Mouse (Mus musculus): ENCODE data around the gene Pak1. TPM values are rescaled to one million over a fixed set of nuclear protein-coding genes. Genes with fewer than 3 reads are reported as not detected.

Gene Pak1
- polyA plus RNA-seq, 1 experiment from 2014 or later, result 8.1 TPM

GRCm38 (mm10) chr7:97765963-97766347, 22.4 kb upstream of the Pak1 start:
- no peak for ATAC-seq
- H3K4me1 ChIP-seq (ENCODE audit: insufficient read depth), result no peaks in the 10 kb centered on the region
- WGBS (ENCODE audit: insufficient replicate concordance), result 74% methylated on average over 5 of the region's 5 CpGs
- no peak overlapping the region for H3K9ac ChIP-seq (replicated peaks)
- H3K27ac ChIP-seq (ENCODE audit: low read depth), result no peak overlapping the region
- TF ChIP-seq CTCF (IDR thresholded peaks at IDR 0.05; ENCODE audit: low read depth), result no peak
- TF ChIP-seq EP300 (IDR thresholded peaks at IDR 0.05; ENCODE audit: low read depth), result no peak
- H3K9me3 ChIP-seq (ENCODE audit: low read length), result no peaks in the 10 kb centered on the region
- DNase-seq, result no peak
- H3K4me2 ChIP-seq (ENCODE audit: low read depth, low read length), result no peak overlapping the region
- H3K4me3 ChIP-seq (ENCODE audit: low read depth, low read length), result no peak overlapping the region
- H3K27me3 ChIP-seq (ENCODE audit: insufficient read depth, low read length), result no peaks in the 10 kb centered on the region
- no peaks in the 10 kb centered on the region for H3K36me3 ChIP-seq (replicated peaks; ENCODE audit: insufficient read depth, low read length)

DNA sequence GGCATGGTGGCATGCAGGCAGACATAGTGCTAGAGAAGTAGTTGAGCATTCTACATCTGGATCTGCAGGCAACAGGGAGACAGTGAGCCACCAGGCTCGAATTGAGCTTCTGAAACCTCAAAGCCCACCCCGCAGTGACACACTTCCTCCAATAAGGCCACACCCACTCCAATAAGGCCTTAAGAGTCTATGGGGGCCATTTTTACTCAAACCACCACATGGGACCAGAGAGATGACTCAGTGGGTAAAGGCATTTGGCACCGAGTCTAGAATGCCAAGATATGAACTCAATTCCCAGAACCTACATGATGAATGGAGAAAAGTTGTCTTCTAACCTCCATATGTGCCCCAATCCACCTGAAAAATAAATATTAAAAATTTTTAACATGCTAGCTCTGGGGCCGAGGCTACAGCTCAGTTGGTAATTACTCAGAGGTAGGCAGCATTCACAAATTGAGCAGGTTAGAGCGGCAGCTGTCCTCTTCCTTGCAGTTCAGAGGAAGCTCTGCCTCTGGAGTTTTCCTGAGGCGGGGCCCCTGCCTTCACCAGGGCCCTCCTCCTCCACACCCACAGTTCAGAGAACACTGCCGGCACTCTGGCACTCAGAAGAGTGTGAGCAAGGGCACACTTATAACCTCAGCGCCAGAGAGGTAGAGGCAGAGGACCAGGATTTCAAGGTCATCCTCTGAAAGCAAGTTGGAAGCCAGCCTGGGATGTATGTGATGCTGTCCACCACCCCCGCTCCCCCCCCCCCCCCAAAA, 21.8 kb upstream of the Pak1 start:
- ATAC-seq (no peak), DNase-seq (no peak)
- Histone ChIP-seq H3K27ac (ENCODE audit: low read depth) (no peak overlapping the region), H3K27me3 (ENCODE audit: insufficient read depth, low read length) (no peaks in the 10 kb centered on the region), H3K4me1 (ENCODE audit: insufficient read depth) (no peaks in the 10 kb centered on the region), H3K9ac (replicated peaks) (no peak overlapping the region), H3K36me3 (replicated peaks; ENCODE audit: insufficient read depth, low read length) (no peaks in the 10 kb centered on the region), H3K9me3 (ENCODE audit: low read length) (no peaks in the 10 kb centered on the region), H3K4me2 (ENCODE audit: low read depth, low read length) (no peak overlapping the region), H3K4me3 (ENCODE audit: low read depth, low read length) (no peak overlapping the region)
- WGBS (ENCODE audit: insufficient replicate concordance), result 51% methylated on average over 9 of the region's 9 CpGs
- TF ChIP-seq EP300 (IDR thresholded peaks at IDR 0.05; ENCODE audit: low read depth), result no peak

DNA sequence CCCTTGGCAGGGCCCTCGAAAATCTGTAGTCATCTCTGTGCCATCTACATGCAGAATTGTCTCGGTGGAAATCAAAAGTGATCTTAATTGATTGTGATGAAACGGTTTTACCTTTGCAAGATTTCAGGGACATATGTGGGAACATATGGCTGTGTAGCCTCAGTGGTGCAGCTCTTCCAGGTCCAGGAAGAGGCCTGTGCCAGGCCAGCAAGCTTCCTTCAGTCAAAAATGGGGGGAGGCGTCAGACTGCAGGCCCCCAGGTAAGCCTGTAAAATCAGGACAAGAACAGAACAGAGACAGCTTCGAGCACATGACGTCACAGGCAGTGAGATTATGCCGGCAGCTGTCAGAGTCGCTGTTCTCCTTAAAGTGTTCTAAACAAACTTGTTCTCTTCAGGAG, 20.5 kb upstream of the Pak1 start:
- H3K27me3 ChIP-seq (ENCODE audit: insufficient read depth, low read length), result no peaks in the 10 kb centered on the region
- 73% methylated on average over 8 of the region's 8 CpGs for WGBS (ENCODE audit: insufficient replicate concordance)
- no peak overlapping the region for H3K27ac ChIP-seq (ENCODE audit: low read depth)
- TF ChIP-seq EP300 (IDR thresholded peaks at IDR 0.05; ENCODE audit: low read depth) (no peak), CTCF (IDR thresholded peaks at IDR 0.05; ENCODE audit: low read depth) (no peak)
- H3K4me3 ChIP-seq (ENCODE audit: low read depth, low read length), result no peak overlapping the region
- no peak for ATAC-seq
- H3K9me3 ChIP-seq (ENCODE audit: low read length), result no peaks in the 10 kb centered on the region
- no peak overlapping the region for H3K9ac ChIP-seq (replicated peaks)
- no peaks in the 10 kb centered on the region for H3K4me1 ChIP-seq (ENCODE audit: insufficient read depth)
- DNase-seq, result no peak
- H3K36me3 ChIP-seq (replicated peaks; ENCODE audit: insufficient read depth, low read length), result no peaks in the 10 kb centered on the region
- H3K4me2 ChIP-seq (ENCODE audit: low read depth, low read length), result no peak overlapping the region

- H3K4me3 ChIP-seq (ENCODE audit: low read depth, low read length), result no peak overlapping the region
- H3K27me3 ChIP-seq (ENCODE audit: insufficient read depth, low read length), result no peaks in the 10 kb centered on the region
- H3K9me3 ChIP-seq (ENCODE audit: low read length), result no peaks in the 10 kb centered on the region
- H3K4me1 ChIP-seq (ENCODE audit: insufficient read depth), result no peaks in the 10 kb centered on the region
- no peak overlapping the region for H3K4me2 ChIP-seq (ENCODE audit: low read depth, low read length)
- ATAC-seq (no peak), DNase-seq (no peak)
- TF ChIP-seq CTCF (IDR thresholded peaks at IDR 0.05; ENCODE audit: low read depth) (no peak), EP300 (IDR thresholded peaks at IDR 0.05; ENCODE audit: low read depth) (no peak)
- no peak overlapping the region for H3K27ac ChIP-seq (ENCODE audit: low read depth)
- no peak overlapping the region for H3K9ac ChIP-seq (replicated peaks)
- WGBS (ENCODE audit: insufficient replicate concordance), result 52% methylated on average over 4 of the region's 4 CpGs
- no peaks in the 10 kb centered on the region for H3K36me3 ChIP-seq (replicated peaks; ENCODE audit: insufficient read depth, low read length)
Measured at GRCm38 (mm10) chr7:97769020-97769419, 19.3 kb upstream of the Pak1 start.

DNA sequence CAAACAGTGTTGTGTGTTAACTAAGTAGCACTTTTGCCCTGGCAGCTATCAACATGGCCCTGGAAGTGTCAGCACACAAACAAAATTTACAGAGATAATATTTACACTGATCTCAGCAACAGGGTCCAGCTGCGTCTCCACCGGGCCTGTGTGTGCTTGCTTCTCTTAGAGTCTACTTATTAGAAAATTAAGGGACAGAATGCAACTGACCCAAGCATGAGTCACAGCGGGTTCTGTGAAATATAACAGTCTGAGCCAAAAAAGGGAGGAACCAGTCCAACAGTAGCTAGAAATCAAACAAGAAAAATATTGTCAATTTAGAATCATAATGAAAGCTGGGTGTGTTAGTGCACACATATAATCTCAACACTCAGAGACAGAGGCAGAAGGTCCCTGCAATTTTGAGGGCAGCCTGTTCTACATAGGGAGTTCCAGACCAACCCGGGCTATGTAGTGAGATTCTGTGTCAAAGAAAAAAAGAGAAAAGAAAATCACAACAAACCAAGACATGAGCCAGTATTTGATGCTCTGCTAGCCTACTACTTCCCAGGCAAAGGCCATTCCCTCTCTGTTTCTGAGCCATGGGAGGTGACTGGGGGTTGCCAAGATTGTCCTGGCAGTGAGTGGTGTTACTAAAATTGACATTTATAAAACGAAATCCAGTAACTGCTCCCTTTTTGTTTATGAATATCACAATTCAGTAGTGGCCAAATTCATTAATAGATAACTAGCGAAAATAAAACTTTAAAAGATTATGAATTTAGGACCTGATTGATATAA, 17.3 kb upstream of the Pak1 start:
- TF ChIP-seq CTCF (IDR thresholded peaks at IDR 0.05; ENCODE audit: low read depth) (no peak), EP300 (IDR thresholded peaks at IDR 0.05; ENCODE audit: low read depth) (no peak)

GRCm38 (mm10) chr7:97775380-97775779, 13.0 kb upstream of the Pak1 start:
- TF ChIP-seq CTCF (IDR thresholded peaks at IDR 0.05; ENCODE audit: low read depth) (no peak), EP300 (IDR thresholded peaks at IDR 0.05; ENCODE audit: low read depth) (no peak)
- Histone ChIP-seq H3K27me3 (ENCODE audit: insufficient read depth, low read length) (no peaks in the 10 kb centered on the region), H3K4me1 (ENCODE audit: insufficient read depth) (no peaks in the 10 kb centered on the region), H3K4me3 (ENCODE audit: low read depth, low read length) (no peak overlapping the region), H3K9ac (replicated peaks) (no peak overlapping the region), H3K9me3 (ENCODE audit: low read length) (peaks cover 4% of the 10 kb centered on the region; the same call in 1 of the 2 replicates), H3K27ac (ENCODE audit: low read depth) (no peak overlapping the region), H3K36me3 (replicated peaks; ENCODE audit: insufficient read depth, low read length) (no peaks in the 10 kb centered on the region), H3K4me2 (ENCODE audit: low read depth, low read length) (no peak overlapping the region)
- no peak for ATAC-seq
- WGBS (ENCODE audit: insufficient replicate concordance), result 72% methylated on average over 3 of the region's 3 CpGs
- DNase-seq, result no peak

More for the DNA sequence above, 17.3 kb upstream of the Pak1 start:
- H3K4me3 ChIP-seq (ENCODE audit: low read depth, low read length), result no peak overlapping the region
- H3K27me3 ChIP-seq (ENCODE audit: insufficient read depth, low read length), result no peaks in the 10 kb centered on the region
- H3K4me1 ChIP-seq (ENCODE audit: insufficient read depth), result no peaks in the 10 kb centered on the region
- no peak overlapping the region for H3K9ac ChIP-seq (replicated peaks)
- H3K36me3 ChIP-seq (replicated peaks; ENCODE audit: insufficient read depth, low read length), result no peaks in the 10 kb centered on the region
- no peak for ATAC-seq
- H3K4me2 ChIP-seq (ENCODE audit: low read depth, low read length), result no peak overlapping the region
- no peak overlapping the region for H3K27ac ChIP-seq (ENCODE audit: low read depth)
- DNase-seq, result no peak
- 65% methylated on average over 6 of the region's 6 CpGs for WGBS (ENCODE audit: insufficient replicate concordance)
- H3K9me3 ChIP-seq (ENCODE audit: low read length), result no peaks in the 10 kb centered on the region
